Mouse (Mus musculus) lung, postnatal 14 days (tissue): ENCODE data around the gene Spr.
A peak's percentile ranks its signal among the peaks of the same experiment; 100 is the strongest.

Experiments
- DNase-seq: peaks from one replicate; pipeline ENCODE4 v3.0.0; 2021

Spr gene

DNA sequence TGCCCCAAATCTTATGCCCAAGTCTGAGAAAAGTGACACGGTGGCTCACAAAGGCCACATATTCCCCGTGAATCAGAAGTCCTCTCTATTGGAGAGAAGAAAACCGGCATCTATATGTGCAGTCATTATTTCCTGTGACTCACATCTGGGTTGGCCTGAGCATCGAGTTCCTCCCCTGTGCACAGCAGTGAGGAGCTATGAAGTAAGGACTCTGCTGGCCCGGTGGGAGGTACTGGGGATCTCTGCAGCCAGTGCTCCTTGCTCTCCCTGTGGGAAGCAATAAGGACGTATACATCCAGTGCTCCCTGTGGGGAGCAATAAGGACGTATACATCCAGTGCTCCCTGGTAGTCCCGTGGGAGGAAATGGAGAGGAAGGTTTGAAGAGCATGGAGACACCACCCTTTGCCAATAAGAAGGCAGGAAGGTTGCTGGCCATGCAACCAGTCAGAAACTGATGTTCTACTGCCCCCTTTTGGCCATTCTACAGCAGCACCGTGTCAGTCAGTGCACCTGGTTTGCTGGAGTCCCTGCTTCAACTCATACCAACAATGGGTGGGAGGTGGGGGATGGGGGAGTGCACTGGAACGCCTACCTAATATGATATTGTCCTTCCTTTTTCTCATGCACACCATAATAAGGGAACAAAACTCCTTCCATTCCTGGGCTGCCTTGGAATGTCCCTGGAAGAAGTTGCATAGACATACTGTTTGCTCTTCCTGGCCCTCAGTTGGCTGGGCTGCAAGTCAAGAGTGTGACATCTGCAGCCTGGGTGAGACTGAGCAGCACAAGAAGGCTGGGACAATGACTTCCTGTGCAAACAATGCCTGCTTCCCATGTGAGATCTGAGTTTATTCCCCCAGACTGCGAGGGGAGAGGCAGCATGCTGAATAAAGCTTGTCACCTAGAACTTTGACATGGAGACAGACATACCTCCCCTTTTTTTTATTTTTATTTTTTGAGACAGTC is 19.7 kb downstream of the Spr start:
- DNase-seq, result peak; percentile 60

DNA sequence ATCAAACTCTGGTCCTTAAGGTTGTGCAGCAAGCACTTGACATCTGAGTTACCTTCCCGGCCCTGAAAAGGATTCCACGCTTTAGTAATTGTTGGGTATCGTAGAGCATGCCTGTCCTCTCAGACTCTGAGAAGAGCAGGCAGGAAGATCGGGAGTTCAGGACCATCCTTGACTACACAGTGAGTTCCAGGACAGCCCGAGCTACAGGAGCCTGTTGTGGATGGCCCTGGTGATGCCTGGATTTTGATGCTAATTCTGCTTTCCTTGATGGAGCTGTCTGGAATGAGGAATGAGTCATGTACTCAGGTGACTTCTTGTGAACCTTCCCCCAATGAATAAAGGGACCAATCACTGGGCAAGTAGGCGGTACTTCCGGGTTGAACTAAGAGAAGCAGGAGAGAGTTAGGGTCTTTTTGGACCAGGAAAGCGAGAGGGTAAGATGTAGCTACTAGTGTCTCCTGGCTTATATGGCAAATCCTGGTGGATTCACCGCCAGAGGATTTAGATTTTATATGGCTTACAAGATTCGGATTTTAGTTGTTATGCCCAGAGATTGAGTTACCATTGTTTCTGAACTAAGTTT is 32.4 kb downstream of the Spr start:
- no peak for DNase-seq

DNA sequence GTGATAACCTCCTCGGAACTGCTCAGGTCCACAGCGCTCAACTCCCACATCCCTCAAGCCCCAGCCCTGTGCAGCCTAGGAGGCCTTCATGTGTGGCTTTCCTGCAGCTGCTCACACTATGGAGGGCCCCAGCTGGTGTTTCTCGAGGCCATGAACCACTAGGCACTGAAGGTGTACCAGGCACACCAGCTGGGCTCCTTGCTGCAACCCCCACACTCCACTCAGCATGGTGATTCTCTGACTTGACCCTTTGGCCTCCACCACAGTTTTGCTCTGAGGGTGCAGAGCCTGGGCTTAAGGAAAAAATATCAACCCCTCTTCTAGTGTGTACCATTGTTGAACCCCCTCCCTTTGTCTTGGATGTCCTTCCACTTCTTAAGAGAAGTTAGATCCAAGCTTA is 34.2 kb downstream of the Spr start:
- DNase-seq, result no peak

DNA sequence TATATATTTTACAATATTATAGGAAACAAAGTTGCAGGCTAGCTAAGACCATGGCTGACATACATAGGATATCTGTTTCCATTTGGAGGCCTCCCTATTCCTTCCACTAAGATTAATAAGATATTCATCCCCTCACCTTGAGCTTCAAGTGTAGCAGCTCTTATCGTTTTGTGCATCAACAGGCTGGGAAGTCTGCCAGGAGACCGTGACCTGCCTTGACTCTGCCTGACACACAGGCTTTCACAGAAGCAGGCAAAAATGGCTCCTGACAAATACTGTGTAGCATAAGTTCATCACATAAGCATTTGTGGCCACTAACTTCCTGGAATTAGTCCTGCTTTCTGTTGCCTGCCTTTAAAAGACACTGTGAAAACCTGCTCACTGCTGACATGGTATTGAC is 41.1 kb downstream of the Spr start:
- peak; percentile 9 for DNase-seq

DNA sequence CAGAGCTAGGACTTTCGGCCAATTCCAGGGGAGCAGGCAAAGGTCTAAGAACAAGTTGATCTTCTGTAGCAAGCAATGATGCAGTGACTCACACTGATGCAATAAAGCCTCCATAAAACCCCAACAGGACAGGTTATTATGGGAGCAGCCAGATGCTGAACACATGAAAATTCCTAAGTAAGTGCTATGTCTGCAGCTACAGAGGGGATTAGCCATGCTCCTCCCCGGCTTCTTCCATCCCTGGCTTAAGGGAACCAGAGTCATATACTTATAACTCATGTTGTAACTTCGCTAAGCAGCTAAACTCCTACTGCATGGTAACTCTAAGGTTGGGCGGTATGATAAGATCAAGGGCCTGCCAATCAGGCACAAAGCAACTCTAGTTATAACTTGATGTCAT is 50.1 kb downstream of the Spr start:
- DNase-seq, result no peak

DNA sequence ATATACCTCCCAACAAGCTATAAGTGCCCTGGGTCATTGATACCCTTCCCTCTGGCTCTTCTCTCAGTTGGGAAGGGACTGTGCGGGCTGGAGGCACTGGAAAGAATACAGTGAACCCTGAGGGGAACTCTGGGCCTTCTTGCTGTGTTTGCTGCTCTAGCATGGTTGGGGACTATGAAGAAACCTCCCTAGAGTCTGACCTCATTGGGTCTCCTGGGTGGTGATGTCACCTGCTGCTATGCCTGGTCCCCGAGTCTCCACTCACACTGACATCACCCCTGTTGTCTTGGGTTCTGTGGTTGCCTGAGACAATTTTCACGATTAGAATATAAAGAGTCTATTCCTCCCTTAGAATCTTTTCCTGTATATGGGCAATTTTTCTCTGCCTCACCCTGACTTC is 50.9 kb downstream of the Spr start:
- DNase-seq, result no peak
